Mouse (Mus musculus): ENCODE data around the gene Fam126a. TPM values are rescaled to one million over a fixed set of nuclear protein-coding genes. Genes with fewer than 3 reads are reported as not detected.

Gene Fam126a
- polyA plus RNA-seq, 1 experiment = 7.8 TPM

- Histone ChIP-seq H3ac (ENCODE audit: control insufficient read depth, insufficient read length) (no peak overlapping the region), H3K4me3 (no peak overlapping the region), H3K4me2 (ENCODE audit: low read depth) (no peak overlapping the region), H3K79me2 (ENCODE audit: control insufficient read depth, insufficient read depth) (no peaks in the 10 kb centered on the region), H3K36me3 (ENCODE audit: control insufficient read depth, insufficient read depth) (no peaks in the 10 kb centered on the region), H3K27me3 (ENCODE audit: control insufficient read depth, insufficient read depth, insufficient read length) (no peaks in the 10 kb centered on the region)
- no peak for TF ChIP-seq TCF12 (IDR thresholded peaks at IDR 0.05; ENCODE audit: insufficient read depth, poor library complexity, severe bottlenecking)
Observed at GRCm38 (mm10) chr5:24019341-24020185, 10.9 kb downstream of the Fam126a start.

GRCm38 (mm10) chr5:24018621-24019261 is 11.7 kb downstream of the Fam126a start:
- TF ChIP-seq USF1 (IDR thresholded peaks at IDR 0.05; ENCODE audit: low read depth) (no peak), REST (IDR thresholded peaks at IDR 0.05; ENCODE audit: insufficient read depth, insufficient read length) (no peak), TCF12 (IDR thresholded peaks at IDR 0.05; ENCODE audit: insufficient read depth, poor library complexity, severe bottlenecking) (no peak), POLR2AphosphoS2 (IDR thresholded peaks at IDR 0.05; ENCODE audit: insufficient read length, low read depth) (no peak), E2F4 (IDR thresholded peaks at IDR 0.05; ENCODE audit: insufficient read depth) (no peak), CEBPB (IDR thresholded peaks at IDR 0.05; ENCODE audit: insufficient read depth, poor library complexity, severe bottlenecking) (no peak), POLR2A (IDR thresholded peaks at IDR 0.05; ENCODE audit: insufficient read length, low read depth) (no peak), MYOD1 (IDR thresholded peaks at IDR 0.05; ENCODE audit: control insufficient read depth in 1 of 3, insufficient read length in 2 of 3, low read depth in 2 of 3) (no peak), SRF (IDR thresholded peaks at IDR 0.05; ENCODE audit: control insufficient read depth, insufficient read length, low read depth) (no peak), MYOG (IDR thresholded peaks at IDR 0.05; ENCODE audit: control insufficient read depth in 1 of 3, insufficient read depth in 1 of 3, insufficient read length in 2 of 3, low read depth in 2 of 3) (no peak), TCF3 (IDR thresholded peaks at IDR 0.05; ENCODE audit: insufficient read length, low read depth) (no peak)
- Histone ChIP-seq H3K4me2 (ENCODE audit: low read depth) (no peak overlapping the region), H3K27me3 (ENCODE audit: control insufficient read depth, insufficient read depth, insufficient read length) (no peaks in the 10 kb centered on the region), H3K79me2 (ENCODE audit: control insufficient read depth, insufficient read depth) (no peaks in the 10 kb centered on the region), H3ac (ENCODE audit: control insufficient read depth, insufficient read length) (no peak overlapping the region), H3K36me3 (ENCODE audit: control insufficient read depth, insufficient read depth) (no peaks in the 10 kb centered on the region), H3K4me3 (no peak overlapping the region)

DNA sequence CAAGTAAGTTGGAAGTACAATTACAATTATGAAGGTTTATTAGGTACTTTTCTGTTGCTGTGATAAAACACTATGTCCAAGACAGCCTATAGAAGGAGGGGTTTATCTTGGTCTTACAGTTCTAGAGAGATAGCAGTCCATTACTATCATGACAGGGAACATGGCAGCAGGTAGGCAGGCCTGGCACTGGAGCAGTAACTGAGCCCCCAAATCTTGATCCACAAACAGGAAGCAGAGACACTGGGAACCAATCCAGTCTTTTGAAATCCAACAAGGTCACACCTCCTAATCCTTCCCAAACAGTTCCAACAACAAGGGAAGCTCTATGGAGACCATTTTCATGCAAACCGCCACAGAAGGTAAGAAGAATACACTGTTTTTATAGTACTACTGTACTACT is 13.6 kb downstream of the Fam126a start:
- no peaks in the 10 kb centered on the region for H3K79me2 ChIP-seq (ENCODE audit: control insufficient read depth, insufficient read depth)
- no peak overlapping the region for H3K4me2 ChIP-seq (ENCODE audit: low read depth)
- TF ChIP-seq E2F4 (IDR thresholded peaks at IDR 0.05; ENCODE audit: insufficient read depth) (no peak), POLR2A (IDR thresholded peaks at IDR 0.05; ENCODE audit: insufficient read length, low read depth) (no peak), TCF3 (IDR thresholded peaks at IDR 0.05; ENCODE audit: insufficient read length, low read depth) (no peak), MYOD1 (IDR thresholded peaks at IDR 0.05; ENCODE audit: control insufficient read depth in 1 of 3, insufficient read length in 2 of 3, low read depth in 2 of 3) (no peak), USF1 (IDR thresholded peaks at IDR 0.05; ENCODE audit: low read depth) (no peak), REST (IDR thresholded peaks at IDR 0.05; ENCODE audit: insufficient read depth, insufficient read length) (no peak), CEBPB (IDR thresholded peaks at IDR 0.05; ENCODE audit: insufficient read depth, poor library complexity, severe bottlenecking) (no peak), TCF12 (IDR thresholded peaks at IDR 0.05; ENCODE audit: insufficient read depth, poor library complexity, severe bottlenecking) (no peak), MYOG (IDR thresholded peaks at IDR 0.05; ENCODE audit: control insufficient read depth in 1 of 3, insufficient read depth in 1 of 3, insufficient read length in 2 of 3, low read depth in 2 of 3) (no peak), POLR2AphosphoS2 (IDR thresholded peaks at IDR 0.05; ENCODE audit: insufficient read length, low read depth) (no peak), SRF (IDR thresholded peaks at IDR 0.05; ENCODE audit: control insufficient read depth, insufficient read length, low read depth) (no peak)
- no peaks in the 10 kb centered on the region for H3K36me3 ChIP-seq (ENCODE audit: control insufficient read depth, insufficient read depth)
- H3K4me3 ChIP-seq = no peak overlapping the region
- H3ac ChIP-seq (ENCODE audit: control insufficient read depth, insufficient read length) = no peak overlapping the region
- no peaks in the 10 kb centered on the region for H3K27me3 ChIP-seq (ENCODE audit: control insufficient read depth, insufficient read depth, insufficient read length)

GRCm38 (mm10) chr5:24013338-24014003 is 17.0 kb downstream of the Fam126a start:
- no peak overlapping the region for H3K4me3 ChIP-seq
- no peaks in the 10 kb centered on the region for H3K36me3 ChIP-seq (ENCODE audit: control insufficient read depth, insufficient read depth)
- no peak overlapping the region for H3K4me2 ChIP-seq (ENCODE audit: low read depth)
- H3K27me3 ChIP-seq (ENCODE audit: control insufficient read depth, insufficient read depth, insufficient read length) = no peaks in the 10 kb centered on the region
- H3K79me2 ChIP-seq (ENCODE audit: control insufficient read depth, insufficient read depth) = no peaks in the 10 kb centered on the region
- H3ac ChIP-seq (ENCODE audit: control insufficient read depth, insufficient read length) = no peak overlapping the region
- TF ChIP-seq MYOG (IDR thresholded peaks at IDR 0.05; ENCODE audit: control insufficient read depth in 1 of 3, insufficient read depth in 1 of 3, insufficient read length in 2 of 3, low read depth in 2 of 3) (no peak), E2F4 (IDR thresholded peaks at IDR 0.05; ENCODE audit: insufficient read depth) (no peak), POLR2A (IDR thresholded peaks at IDR 0.05; ENCODE audit: insufficient read length, low read depth) (no peak), CEBPB (IDR thresholded peaks at IDR 0.05; ENCODE audit: insufficient read depth, poor library complexity, severe bottlenecking) (no peak), USF1 (IDR thresholded peaks at IDR 0.05; ENCODE audit: low read depth) (no peak), SRF (IDR thresholded peaks at IDR 0.05; ENCODE audit: control insufficient read depth, insufficient read length, low read depth) (no peak), REST (IDR thresholded peaks at IDR 0.05; ENCODE audit: insufficient read depth, insufficient read length) (no peak), TCF12 (IDR thresholded peaks at IDR 0.05; ENCODE audit: insufficient read depth, poor library complexity, severe bottlenecking) (no peak), MAX (IDR thresholded peaks at IDR 0.05; ENCODE audit: low read depth) (no peak), POLR2AphosphoS2 (IDR thresholded peaks at IDR 0.05; ENCODE audit: insufficient read length, low read depth) (no peak), TCF3 (IDR thresholded peaks at IDR 0.05; ENCODE audit: insufficient read length, low read depth) (no peak), MYOD1 (IDR thresholded peaks at IDR 0.05; ENCODE audit: control insufficient read depth in 1 of 3, insufficient read length in 2 of 3, low read depth in 2 of 3) (no peak)

Data from myocyte (in vitro differentiated cells).